8 mouse cellular contexts compared by ENCODE assay signal in genomic region chr7:63319594-63319993, GRCm38 (mm10).
DNase-seq lines count a peak whose midpoint lies in the region; ATAC-seq and TF ChIP-seq lines count a peak whose summit lies in the region.

No protein-coding gene starts in this region.

- ATAC-seq in activated CD4-positive, CD25-positive, alpha-beta regulatory T cell, adult 4 months: no peak

- H3K4me3 ChIP-seq in layer of hippocampus, adult 2 months: no peak overlapping the region

- H3K27ac ChIP-seq in layer of hippocampus, adult 2 months: no peak overlapping the region

- TF ChIP-seq CTCF in layer of hippocampus, adult 2 months (conservative IDR thresholded peaks at IDR 0.05): peak; percentile 93

- DNase-seq in 3T3-L1 (ENCODE audit: low read depth, low spot score) (peak; percentile 65), ES-CJ7 (ENCODE audit: low read depth, low spot score) (peak; percentile 52)
- DNase-seq in cerebellum, adult 18-20 months: peak; percentile 63 to 79
- peak; percentile 72 for DNase-seq in forelimb bud, embryonic 11.5 days (ENCODE audit: low read depth, low spot score)
- DNase-seq in layer of hippocampus, adult 2 months (ENCODE audit: low spot score in 2 of 2): peak; percentile 46 to 86
- DNase-seq in lung, postnatal 25 days (ENCODE audit: low spot score): peak; percentile 8
- peak; percentile 69 for DNase-seq in right cerebral cortex, postnatal 14 days

Comparison
In these comparisons a context has a peak if more than half of its experiments do, and no peak if none do; other contexts are left out.
1. DNase-seq: peak in every context shown above with its lines; median percentile 72 in forelimb bud, embryonic 11.5 days; 71 in cerebellum, adult 18-20 months; 69 in right cerebral cortex, postnatal 14 days; 66 in layer of hippocampus, adult 2 months; 65 in 3T3-L1; 52 in ES-CJ7; 8 in lung, postnatal 25 days.